ENCODE assay signal across 8 mouse cellular contexts in genomic region chr13:112988866-112989265, GRCm38 (mm10). TPM values are rescaled to one million over a fixed set of nuclear protein-coding genes. Genes with fewer than 3 reads are reported as not detected.
A peak's percentile ranks its signal among the peaks of the same experiment; 100 is the strongest.
DNase-seq lines count a peak whose midpoint lies in the region; ATAC-seq and TF ChIP-seq lines count a peak whose summit lies in the region.

No protein-coding gene starts in this region.

- peaks cover 82% of the 10 kb centered on the region for H3K27me3 ChIP-seq in lung, embryonic 14.5 days (ENCODE audit: insufficient read depth, low read length)
- H3K27me3 ChIP-seq in neural tube, embryonic 14.5 days (ENCODE audit: control insufficient read depth, insufficient read depth, low read length) = peaks cover 55% of the 10 kb centered on the region

- no peak overlapping the region for H3K9ac ChIP-seq in lung, embryonic 14.5 days
- no peak overlapping the region for H3K9ac ChIP-seq in neural tube, embryonic 14.5 days (replicated peaks; ENCODE audit: low read depth, low read length)

- H3K27ac ChIP-seq in lung, embryonic 14.5 days (ENCODE audit: low read depth) = no peak overlapping the region
- H3K27ac ChIP-seq in embryonic fibroblast, embryonic 13.5 days (ENCODE audit: insufficient read depth, low read length) = no peak overlapping the region
- H3K27ac ChIP-seq in neural tube, embryonic 14.5 days (ENCODE audit: low read depth, low read length) = no peak overlapping the region

- no peaks in the 10 kb centered on the region for H3K36me3 ChIP-seq in lung, embryonic 14.5 days (ENCODE audit: insufficient read depth)
- no peaks in the 10 kb centered on the region for H3K36me3 ChIP-seq in neural tube, embryonic 14.5 days (ENCODE audit: control insufficient read depth, insufficient read depth, low read length)

- no peaks in the 10 kb centered on the region for H3K9me3 ChIP-seq in lung, embryonic 14.5 days (ENCODE audit: low read depth, low read length)
- no peaks in the 10 kb centered on the region for H3K9me3 ChIP-seq in neural tube, embryonic 14.5 days (ENCODE audit: control insufficient read depth, low read length)

- intact Hi-C loops in left cerebral cortex, postnatal 10 days (cut with DNase I) = loop anchor here (5.0 kb wide), 1 partner anchor 43 kb away; no protein-coding TSS in a partner anchor

- peak overlapping the region; percentile 51 for H3K4me3 ChIP-seq in lung, embryonic 14.5 days (ENCODE audit: low read depth, low read length)
- peak overlapping the region; percentile 1; the same call in 1 of the 2 replicates for H3K4me3 ChIP-seq in embryonic fibroblast, embryonic 13.5 days (ENCODE audit: insufficient read depth, low read length)
- H3K4me3 ChIP-seq in neural tube, embryonic 14.5 days (ENCODE audit: low read depth, low read length) = peak overlapping the region; percentile 50; the same call in 1 of the 2 replicates

- H3K4me1 ChIP-seq in lung, embryonic 14.5 days (ENCODE audit: insufficient read depth) = no peaks in the 10 kb centered on the region; the same call in 1 of the 2 replicates
- no peaks in the 10 kb centered on the region; the same call in 1 of the 2 replicates for H3K4me1 ChIP-seq in embryonic fibroblast, embryonic 13.5 days (ENCODE audit: control insufficient read depth, insufficient read depth, low read length)
- peaks cover 19% of the 10 kb centered on the region for H3K4me1 ChIP-seq in neural tube, embryonic 14.5 days (ENCODE audit: control insufficient read depth, insufficient read depth, low read length)

- H3K4me2 ChIP-seq in lung, embryonic 14.5 days = peak overlapping the region; percentile 100
- peak overlapping the region; percentile 96 for H3K4me2 ChIP-seq in neural tube, embryonic 14.5 days (ENCODE audit: low read depth, low read length)

- WGBS in lung, embryonic 14.5 days = 1% methylated on average over 19 of the region's 19 CpGs
- under 1% methylated on average over 19 of the region's 19 CpGs for WGBS in neural tube, embryonic 14.5 days

- TF ChIP-seq CTCF in lung, embryonic 14.5 days (IDR thresholded peaks at IDR 0.05; ENCODE audit: low read depth) = no peak
- no peak for TF ChIP-seq CTCF in embryonic fibroblast, embryonic 13.5 days (IDR thresholded peaks at IDR 0.05; ENCODE audit: borderline replicate concordance, insufficient read depth, low read length)

- DNase-seq in lung, embryonic 14.5 days = no peak
- DNase-seq in lung, postnatal 25 days (ENCODE audit: low spot score) = no peak
- DNase-seq in kidney, postnatal 10 days = peak; percentile 26
- DNase-seq in T-cell, adult 2 months (ENCODE audit: low spot score) = no peak
- DNase-seq in left cerebral cortex, postnatal 10 days (ENCODE audit: extremely low spot score in 1 of 2, low spot score in 2 of 2) = no peak
- no peak for DNase-seq in cerebellum, adult 9-10 months

- TF ChIP-seq POLR2A in embryonic fibroblast, embryonic 13.5 days (IDR thresholded peaks at IDR 0.05; ENCODE audit: low read depth, low read length) = no peak

- ATAC-seq in lung, embryonic 14.5 days (ENCODE audit: insufficient read depth) = no peak
- ATAC-seq in neural tube, embryonic 14.5 days (ENCODE audit: low read depth) = no peak

RNA-seq across cellular contexts. Expression of gene Ccno, which starts 1.3 kb away (rescaled TPM):
- polyA plus RNA-seq in lung, embryonic 14.5 days (2014; fragmentation: Nextera tagmentation; extraction: Ambion mirVana) = 5.2 and 5.8 TPM in 2 replicates
- polyA plus RNA-seq in embryonic fibroblast, embryonic 13.5 days (2011; ENCODE audit: insufficient read length, low read depth, missing spikeins) = 1.2 and 2.6 TPM in 2 replicates
- 0.21 TPM in 1 of 2 replicates, not detected in the other for polyA plus RNA-seq in neural tube, embryonic 14.5 days (2014; fragmentation: Nextera tagmentation; extraction: Ambion mirVana)
- 1 to 10 TPM in 1 of 2 experiments, under 1 TPM in 1; 0.97 to 1.5 TPM for total RNA-seq in left cerebral cortex, postnatal 10 days (2021)

RNA-seq across cellular contexts. Expression of gene Mcidas, which starts 4.8 kb away (rescaled TPM):
- polyA plus RNA-seq in lung, embryonic 14.5 days (2014; fragmentation: Nextera tagmentation; extraction: Ambion mirVana) = 1.1 and 2.2 TPM in 2 replicates
- not detected in 2 replicates for polyA plus RNA-seq in embryonic fibroblast, embryonic 13.5 days (2011; ENCODE audit: insufficient read length, low read depth, missing spikeins)
- 0.11 TPM in 1 of 2 replicates, not detected in the other for polyA plus RNA-seq in neural tube, embryonic 14.5 days (2014; fragmentation: Nextera tagmentation; extraction: Ambion mirVana)
- under 1 TPM; 0.13 to 0.24 TPM for total RNA-seq in left cerebral cortex, postnatal 10 days (2021)

RNA-seq across cellular contexts. Expression of gene Cdc20b, which starts 46.0 kb away (rescaled TPM):
- 0.28 TPM in 1 of 2 replicates, not detected in the other for polyA plus RNA-seq in lung, embryonic 14.5 days (2014; fragmentation: Nextera tagmentation; extraction: Ambion mirVana)
- not detected in 2 replicates for polyA plus RNA-seq in embryonic fibroblast, embryonic 13.5 days (2011; ENCODE audit: insufficient read length, low read depth, missing spikeins)
- polyA plus RNA-seq in neural tube, embryonic 14.5 days (2014; fragmentation: Nextera tagmentation; extraction: Ambion mirVana) = 0.12 TPM in 1 of 2 replicates, not detected in the other
- total RNA-seq in left cerebral cortex, postnatal 10 days (2021) = not detected

RNA-seq across cellular contexts. Expression of gene Gpx8, which starts 57.3 kb away (rescaled TPM):
- 159 and 170 TPM in 2 replicates for polyA plus RNA-seq in lung, embryonic 14.5 days (2014; fragmentation: Nextera tagmentation; extraction: Ambion mirVana)
- 313 and 341 TPM in 2 replicates for polyA plus RNA-seq in embryonic fibroblast, embryonic 13.5 days (2011; ENCODE audit: insufficient read length, low read depth, missing spikeins)
- 34.1 and 75.7 TPM in 2 replicates for polyA plus RNA-seq in neural tube, embryonic 14.5 days (2014; fragmentation: Nextera tagmentation; extraction: Ambion mirVana)
- total RNA-seq in left cerebral cortex, postnatal 10 days (2021) = 10 to 100 TPM; 13.9 to 16.3 TPM

Comparison
In these comparisons a context has a peak if more than half of its experiments do, and no peak if none do; other contexts are left out.
1. H3K4me3 ChIP-seq: peak in every context shown above with its lines; median percentile 51 in lung, embryonic 14.5 days; 50 in neural tube, embryonic 14.5 days; 1 in embryonic fibroblast, embryonic 13.5 days.